Mouse (Mus musculus) left cerebral cortex, postnatal 10 days (tissue): ENCODE measurements around the gene Lcat. TPM values are rescaled to one million over a fixed set of nuclear protein-coding genes. Genes with fewer than 3 reads are reported as not detected.

Experiments used
- DNase-seq, 2 experiments: peaks; one replicate each; pipeline ENCODE4 v3.0.0; 2021 to 2022; ENCODE audit warnings: low spot score in 2 of 2, mixed read lengths in 1 of 2; ENCODE audit errors: extremely low spot score in 1 of 2
- intact Hi-C: fragments of 180-260 bp; cut with DNase I; formaldehyde crosslinking; loops from one replicate; pipeline ENCODE4 v1.15.1; 2025
- total RNA-seq, 2 experiments: library from RNA; stranded (reverse); gene quantifications; 2 replicates each; pipeline ENCODE4 v1.2.3; 2021

The Lcat gene
- total RNA-seq, 2 experiments from 2014 or later, result 13.0 to 14.1 TPM

DNA sequence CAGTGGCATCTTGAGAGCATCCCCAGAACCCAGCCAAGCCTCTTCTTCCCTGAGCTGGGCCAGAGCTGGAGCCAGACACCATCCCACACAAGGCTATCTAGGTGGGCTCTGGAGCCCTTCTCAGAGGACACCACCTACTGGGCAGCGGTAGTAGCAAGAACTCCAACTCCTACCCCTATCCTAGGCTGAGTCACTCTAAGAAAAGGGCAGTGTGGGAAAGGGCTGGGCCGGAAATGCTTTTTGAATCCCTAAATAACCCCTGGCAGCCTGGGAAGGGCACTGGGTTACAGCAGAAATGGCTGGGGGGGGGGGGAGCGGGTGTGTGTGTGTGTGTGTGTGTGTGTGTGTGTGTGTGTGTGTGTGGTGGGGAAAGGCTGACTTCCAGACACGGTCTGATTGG lies 14.6 kb upstream of the Lcat start:
- DNase-seq, result peak in 1 of 2 experiments; percentile 61
- intact Hi-C loops, result no loop called here

GRCm38 (mm10) chr8:105956556-105956955 lies 13.4 kb upstream of the Lcat start:
- intact Hi-C loops, result no loop called here
- no peak for DNase-seq

- DNase-seq, result peak; percentile 61 to 63
- intact Hi-C loops, result no loop called here
These were observed 8.0 kb upstream of the Lcat start for GRCm38 (mm10) chr8:105951057-105951659.

GRCm38 (mm10) chr8:105949350-105949749 lies 6.2 kb upstream of the Lcat start:
- peak; percentile 58 to 88 for DNase-seq
- intact Hi-C loops, result no loop called here

DNA sequence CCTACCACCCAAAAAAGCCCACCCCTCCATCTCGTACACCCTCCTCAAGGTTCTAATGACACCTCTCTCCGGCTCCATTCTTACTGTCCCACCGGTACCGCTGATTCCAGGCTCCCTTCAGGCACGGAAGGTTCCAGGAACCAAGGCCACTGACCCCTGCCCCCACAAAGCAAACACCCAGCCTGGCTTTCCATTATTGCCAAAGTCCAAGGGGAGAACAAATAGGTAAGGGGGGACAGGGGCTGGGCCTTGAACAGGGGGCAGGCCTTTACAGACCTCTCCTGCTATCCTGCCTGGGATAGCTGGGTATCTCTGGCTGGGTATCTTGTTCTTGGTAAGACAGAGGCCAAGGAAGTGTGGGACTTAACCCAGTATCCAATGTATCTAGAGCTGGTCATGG lies 640 bp downstream of the Lcat start:
- intact Hi-C loops, result no loop called here
- no peak for DNase-seq

DNA sequence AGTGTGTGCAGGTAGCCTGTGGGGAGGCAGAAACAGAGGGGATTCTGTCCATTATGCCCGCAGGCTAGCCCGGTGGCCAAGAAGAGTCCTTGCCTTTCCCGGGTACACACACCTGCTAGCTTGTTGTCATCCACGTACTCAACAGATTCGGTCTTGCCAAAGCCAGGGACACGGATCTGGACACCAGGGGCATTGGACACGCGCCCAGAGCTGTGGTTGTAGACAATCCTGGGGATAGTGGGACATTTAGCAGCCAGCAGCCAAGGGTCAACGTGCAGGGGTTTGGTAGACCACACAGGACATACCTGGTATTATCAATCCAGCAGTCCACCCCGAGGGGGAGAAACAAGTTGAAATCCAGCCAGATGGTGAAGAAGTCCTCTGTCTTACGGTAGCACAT lies 1.2 kb downstream of the Lcat start:
- DNase-seq, result no peak
- intact Hi-C loops, result no loop called here

GRCm38 (mm10) chr8:105938306-105938669 lies 4.9 kb downstream of the Lcat start, which contains the start of gene Psmb10:
Gene Psmb10, minus strand, starts transcription at chr8:105938444.
- intact Hi-C loops, result loop anchor here (5.0 to 10.0 kb wide), 2 partner anchors 36 to 83 kb away; partner anchors contain the start of genes Cenpt, Pskh1 and Thap11
- no peak for DNase-seq

- intact Hi-C loops, result loop anchor here (5.0 to 10.0 kb wide), 2 partner anchors 35 to 83 kb away; partner anchors contain the start of genes Cenpt, Pskh1 and Thap11
- DNase-seq, result peak; percentile 36 to 57
These were observed 5.5 kb downstream of the Lcat start for GRCm38 (mm10) chr8:105937496-105938305.

GRCm38 (mm10) chr8:105936866-105937475 lies 6.2 kb downstream of the Lcat start:
- DNase-seq, result peak; percentile 84 to 94
- intact Hi-C loops, result loop anchor here (5.0 to 10.0 kb wide), 2 partner anchors 35 to 82 kb away; partner anchors contain the start of genes Cenpt, Pskh1 and Thap11

- intact Hi-C loops, result loop anchor here (5.0 to 10.0 kb wide), 2 partner anchors 34 to 81 kb away; partner anchors contain the start of genes Cenpt, Pskh1 and Thap11
These were observed 7.1 kb downstream of the Lcat start for GRCm38 (mm10) chr8:105935863-105936603.

DNA sequence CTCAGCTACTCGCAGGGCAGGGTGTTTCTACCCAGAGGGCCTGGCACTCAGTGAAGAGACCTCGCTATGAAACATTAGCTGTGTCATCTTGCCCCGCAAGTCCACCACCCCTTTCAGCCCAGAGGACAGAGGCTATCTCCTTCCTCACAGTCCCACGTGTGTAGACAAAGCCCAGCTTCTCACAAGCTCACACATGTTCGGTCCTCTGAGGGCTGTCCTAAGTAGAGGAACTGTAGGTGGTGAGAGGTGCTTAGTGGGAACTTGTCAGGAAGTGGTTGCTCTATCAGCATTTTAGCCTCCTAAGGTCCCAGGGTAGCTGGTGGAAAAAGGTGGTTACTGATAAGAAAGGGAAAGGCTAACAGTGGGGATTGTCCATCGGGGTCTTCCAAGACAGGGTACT lies 8.1 kb downstream of the Lcat start:
- intact Hi-C loops, result loop anchor here (5.0 to 10.0 kb wide), 2 partner anchors 33 to 80 kb away; partner anchors contain the start of genes Cenpt, Pskh1 and Thap11
- DNase-seq, result no peak

More at GRCm38 (mm10) chr8:105935863-105936603, 7.1 kb downstream of the Lcat start:
- DNase-seq, result no peak

GRCm38 (mm10) chr8:105933762-105934161 lies 9.4 kb downstream of the Lcat start, which contains the start of gene Ctrl:
Gene Ctrl, minus strand, starts transcription at chr8:105933862.
- no peak for DNase-seq
- intact Hi-C loops, result loop anchor here (5.0 to 10.0 kb wide), 3 partner anchors 41 to 221 kb away; partner anchors contain the start of genes Cenpt, Nrn1l and Thap11

GRCm38 (mm10) chr8:105932525-105932924 lies 10.7 kb downstream of the Lcat start:
- no peak for DNase-seq
- intact Hi-C loops, result loop anchor here (5.0 to 10.0 kb wide), 3 partner anchors 40 to 220 kb away; partner anchors contain the start of genes Cenpt, Nrn1l and Thap11

DNA sequence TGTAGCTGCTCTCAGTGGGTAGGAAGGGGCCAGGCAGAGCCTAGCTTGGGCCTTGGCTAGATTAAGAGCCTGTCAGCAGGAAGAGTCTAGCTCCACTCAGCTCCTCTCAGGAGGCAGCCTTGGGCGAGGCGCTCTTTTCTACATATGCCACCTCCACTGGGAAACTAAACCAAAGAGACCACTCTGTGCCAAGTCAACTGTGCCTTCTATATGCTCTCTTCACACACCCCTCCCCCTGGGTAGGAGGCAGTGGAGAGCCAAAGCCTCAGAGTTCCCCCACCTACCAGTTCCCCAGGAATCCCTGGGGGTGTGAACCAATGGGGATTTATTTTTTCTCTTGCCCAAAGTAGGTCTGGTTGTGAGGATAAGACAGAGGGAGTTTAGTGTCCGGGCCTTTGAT lies 11.9 kb downstream of the Lcat start:
- intact Hi-C loops, result loop anchor here (5.0 to 10.0 kb wide), 3 partner anchors 39 to 219 kb away; partner anchors contain the start of genes Cenpt, Nrn1l and Thap11
- no peak for DNase-seq

GRCm38 (mm10) chr8:105930602-105931001 lies 12.6 kb downstream of the Lcat start:
- intact Hi-C loops, result loop anchor here (5.0 to 10.0 kb wide), 3 partner anchors 38 to 218 kb away; partner anchors contain the start of genes Cenpt, Nrn1l and Thap11
- DNase-seq, result peak; percentile 53 to 86

DNA sequence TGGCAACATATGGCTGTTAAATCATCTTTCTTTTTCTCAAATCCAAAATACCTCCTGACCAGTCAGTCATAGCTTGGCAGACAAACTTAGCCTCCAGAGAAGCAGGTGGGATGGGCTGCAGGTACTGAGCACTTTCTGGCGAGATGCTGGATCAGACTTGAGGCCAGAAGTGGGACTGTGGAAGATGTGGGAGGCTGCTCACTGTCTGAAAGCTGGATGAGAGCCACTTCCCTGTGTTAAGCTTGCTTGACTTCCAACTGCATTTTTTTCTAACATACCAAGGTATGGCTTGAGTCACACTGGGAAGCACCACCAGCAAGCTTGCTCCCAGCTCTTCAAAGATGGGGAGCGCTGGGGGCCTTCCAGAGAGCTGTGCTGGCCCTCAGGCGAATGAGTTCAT lies 18.1 kb downstream of the Lcat start:
- DNase-seq, result no peak
- intact Hi-C loops, result no loop called here

DNA sequence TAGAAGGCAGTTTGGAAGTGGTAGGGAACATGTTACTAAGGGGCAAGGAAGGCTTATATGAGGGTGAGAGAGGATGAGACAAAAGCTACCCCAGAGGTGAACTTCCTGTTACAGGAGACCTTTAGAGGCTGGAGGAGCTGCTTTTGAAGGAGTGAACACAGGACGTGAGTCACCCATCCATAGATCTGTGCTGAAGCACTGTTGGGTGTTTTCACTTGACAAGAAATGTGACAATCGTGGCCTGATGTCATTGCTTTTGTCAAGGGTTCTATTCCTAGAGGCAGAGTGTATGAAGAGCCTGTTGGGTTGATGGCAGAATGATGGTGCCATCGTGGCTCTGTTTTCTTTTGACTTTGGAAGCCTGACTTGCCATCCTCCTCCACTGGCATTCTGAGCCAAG lies 23.8 kb downstream of the Lcat start:
- intact Hi-C loops, result no loop called here
- DNase-seq, result no peak

- no peak for DNase-seq
- intact Hi-C loops, result loop anchor here (5.0 kb wide), 1 partner anchor 36 kb away; the partner anchor contains the start of gene Psmb10
These were observed 42.1 kb downstream of the Lcat start for GRCm38 (mm10) chr8:105900941-105901616.
